Mouse (Mus musculus): ENCODE results near the gene Cdyl. TPM values are rescaled to one million over a fixed set of nuclear protein-coding genes. Genes with fewer than 3 reads are reported as not detected.

The Cdyl gene
- polyA plus RNA-seq (2014; fragmentation: Nextera tagmentation; extraction: Ambion mirVana) = 11.8 and 13.2 TPM in 2 replicates

- no peak within 1 kb of the TSS for H3K4me2 ChIP-seq
- H3K9me3 ChIP-seq (ENCODE audit: control insufficient read depth, low read length) = no peaks in the 10 kb centered on the region
- no peaks in the 10 kb centered on the region for H3K27me3 ChIP-seq (ENCODE audit: control insufficient read depth, insufficient read depth, low read length)
- 78% methylated on average over 4 of the region's 4 CpGs for WGBS
- no peaks in the 10 kb centered on the region for H3K36me3 ChIP-seq (ENCODE audit: control insufficient read depth, insufficient read depth, low read length)
- no peak within 1 kb of the TSS for H3K9ac ChIP-seq (ENCODE audit: low read length)
- no peak within 1 kb of the TSS for H3K27ac ChIP-seq (ENCODE audit: low read depth, low read length)
- H3K4me3 ChIP-seq (ENCODE audit: low read depth, low read length) = no peak within 1 kb of the TSS
- no peaks in the 10 kb centered on the region for H3K4me1 ChIP-seq (ENCODE audit: control insufficient read depth, insufficient read depth, low read length)
- DNase-seq (ENCODE audit: low spot score, missing footprints) (no peak), ATAC-seq (ENCODE audit: low FRiP score) (no peak)
These were observed at the start of gene Cdyl for GRCm38 (mm10) chr13:35659406-35659985. Gene Cdyl (plus strand): TSS chr13:35659833.

- ATAC-seq (ENCODE audit: low FRiP score) = no peak
These were observed 48.9 kb upstream of the Cdyl start for GRCm38 (mm10) chr13:35610718-35611117.

GRCm38 (mm10) chr13:35612506-35612905 is 47.1 kb upstream of the Cdyl start:
- Histone ChIP-seq H3K9me3 (ENCODE audit: control insufficient read depth, low read length) (no peaks in the 10 kb centered on the region), H3K9ac (ENCODE audit: low read length) (no peak overlapping the region), H3K4me3 (ENCODE audit: low read depth, low read length) (no peak overlapping the region), H3K36me3 (ENCODE audit: control insufficient read depth, insufficient read depth, low read length) (no peaks in the 10 kb centered on the region), H3K4me1 (ENCODE audit: control insufficient read depth, insufficient read depth, low read length) (no peaks in the 10 kb centered on the region), H3K27me3 (ENCODE audit: control insufficient read depth, insufficient read depth, low read length) (no peaks in the 10 kb centered on the region), H3K27ac (ENCODE audit: low read depth, low read length) (no peak overlapping the region), H3K4me2 (no peak overlapping the region)
- ATAC-seq (ENCODE audit: low FRiP score) (no peak), DNase-seq (ENCODE audit: low spot score, missing footprints) (no peak)
- WGBS = 90% methylated on average over 1 of the region's 1 CpGs

More at GRCm38 (mm10) chr13:35610718-35611117, 48.9 kb upstream of the Cdyl start:
- Histone ChIP-seq H3K9ac (ENCODE audit: low read length) (no peak overlapping the region), H3K4me2 (no peak overlapping the region), H3K9me3 (ENCODE audit: control insufficient read depth, low read length) (no peaks in the 10 kb centered on the region), H3K27me3 (ENCODE audit: control insufficient read depth, insufficient read depth, low read length) (no peaks in the 10 kb centered on the region), H3K4me3 (ENCODE audit: low read depth, low read length) (no peak overlapping the region), H3K27ac (ENCODE audit: low read depth, low read length) (no peak overlapping the region), H3K4me1 (ENCODE audit: control insufficient read depth, insufficient read depth, low read length) (no peaks in the 10 kb centered on the region), H3K36me3 (ENCODE audit: control insufficient read depth, insufficient read depth, low read length) (no peaks in the 10 kb centered on the region)
- DNase-seq (ENCODE audit: low spot score, missing footprints) = no peak

GRCm38 (mm10) chr13:35614832-35615479 is 44.7 kb upstream of the Cdyl start:
- H3K27ac ChIP-seq (ENCODE audit: low read depth, low read length) = no peak overlapping the region
- no peaks in the 10 kb centered on the region for H3K4me1 ChIP-seq (ENCODE audit: control insufficient read depth, insufficient read depth, low read length)
- H3K4me3 ChIP-seq (ENCODE audit: low read depth, low read length) = no peak overlapping the region
- H3K36me3 ChIP-seq (ENCODE audit: control insufficient read depth, insufficient read depth, low read length) = no peaks in the 10 kb centered on the region
- WGBS = 72% methylated on average over 4 of the region's 4 CpGs
- H3K27me3 ChIP-seq (ENCODE audit: control insufficient read depth, insufficient read depth, low read length) = no peaks in the 10 kb centered on the region
- no peak overlapping the region for H3K9ac ChIP-seq (ENCODE audit: low read length)
- no peaks in the 10 kb centered on the region for H3K9me3 ChIP-seq (ENCODE audit: control insufficient read depth, low read length)
- DNase-seq (ENCODE audit: low spot score, missing footprints) (no peak), ATAC-seq (ENCODE audit: low FRiP score) (no peak)
- no peak overlapping the region for H3K4me2 ChIP-seq

GRCm38 (mm10) chr13:35616524-35617099 is 43.0 kb upstream of the Cdyl start:
- 74% methylated on average over 4 of the region's 4 CpGs for WGBS
- Histone ChIP-seq H3K4me3 (ENCODE audit: low read depth, low read length) (no peak overlapping the region), H3K36me3 (ENCODE audit: control insufficient read depth, insufficient read depth, low read length) (no peaks in the 10 kb centered on the region)

GRCm38 (mm10) chr13:35619356-35619755 is 40.3 kb upstream of the Cdyl start:
- ATAC-seq (ENCODE audit: low FRiP score) (no peak), DNase-seq (ENCODE audit: low spot score, missing footprints) (no peak)
- no peaks in the 10 kb centered on the region for H3K9me3 ChIP-seq (ENCODE audit: control insufficient read depth, low read length)
- no peak overlapping the region for H3K27ac ChIP-seq (ENCODE audit: low read depth, low read length)
- H3K4me2 ChIP-seq = no peak overlapping the region
- 86% methylated on average over 2 of the region's 2 CpGs for WGBS
- H3K27me3 ChIP-seq (ENCODE audit: control insufficient read depth, insufficient read depth, low read length) = no peaks in the 10 kb centered on the region
- no peaks in the 10 kb centered on the region for H3K4me1 ChIP-seq (ENCODE audit: control insufficient read depth, insufficient read depth, low read length)
- H3K9ac ChIP-seq (ENCODE audit: low read length) = no peak overlapping the region
- no peaks in the 10 kb centered on the region for H3K36me3 ChIP-seq (ENCODE audit: control insufficient read depth, insufficient read depth, low read length)
- no peak overlapping the region for H3K4me3 ChIP-seq (ENCODE audit: low read depth, low read length)

More at GRCm38 (mm10) chr13:35616524-35617099, 43.0 kb upstream of the Cdyl start:
- ATAC-seq (ENCODE audit: low FRiP score) (no peak), DNase-seq (ENCODE audit: low spot score, missing footprints) (no peak)
- H3K27me3 ChIP-seq (ENCODE audit: control insufficient read depth, insufficient read depth, low read length) = no peaks in the 10 kb centered on the region
- no peaks in the 10 kb centered on the region for H3K4me1 ChIP-seq (ENCODE audit: control insufficient read depth, insufficient read depth, low read length)
- H3K4me2 ChIP-seq = no peak overlapping the region
- no peak overlapping the region for H3K27ac ChIP-seq (ENCODE audit: low read depth, low read length)
- no peak overlapping the region for H3K9ac ChIP-seq (ENCODE audit: low read length)
- H3K9me3 ChIP-seq (ENCODE audit: control insufficient read depth, low read length) = no peaks in the 10 kb centered on the region

GRCm38 (mm10) chr13:35620756-35621155 is 38.9 kb upstream of the Cdyl start:
- no peaks in the 10 kb centered on the region for H3K27me3 ChIP-seq (ENCODE audit: control insufficient read depth, insufficient read depth, low read length)
- H3K9me3 ChIP-seq (ENCODE audit: control insufficient read depth, low read length) = no peaks in the 10 kb centered on the region
- 74% methylated on average over 1 of the region's 1 CpGs for WGBS
- no peak for ATAC-seq (ENCODE audit: low FRiP score)
- no peak overlapping the region for H3K9ac ChIP-seq (ENCODE audit: low read length)
- H3K27ac ChIP-seq (ENCODE audit: low read depth, low read length) = no peak overlapping the region
- H3K4me3 ChIP-seq (ENCODE audit: low read depth, low read length) = no peak overlapping the region
- H3K4me1 ChIP-seq (ENCODE audit: control insufficient read depth, insufficient read depth, low read length) = no peaks in the 10 kb centered on the region
- DNase-seq (ENCODE audit: low spot score, missing footprints) = no peak
- no peak overlapping the region for H3K4me2 ChIP-seq
- no peaks in the 10 kb centered on the region for H3K36me3 ChIP-seq (ENCODE audit: control insufficient read depth, insufficient read depth, low read length)

- Histone ChIP-seq H3K27me3 (ENCODE audit: control insufficient read depth, insufficient read depth, low read length) (no peaks in the 10 kb centered on the region), H3K9me3 (ENCODE audit: control insufficient read depth, low read length) (no peaks in the 10 kb centered on the region), H3K4me2 (no peak overlapping the region), H3K9ac (ENCODE audit: low read length) (no peak overlapping the region), H3K27ac (ENCODE audit: low read depth, low read length) (no peak overlapping the region), H3K4me3 (ENCODE audit: low read depth, low read length) (no peak overlapping the region), H3K4me1 (ENCODE audit: control insufficient read depth, insufficient read depth, low read length) (no peaks in the 10 kb centered on the region), H3K36me3 (ENCODE audit: control insufficient read depth, insufficient read depth, low read length) (no peaks in the 10 kb centered on the region)
- no peak for DNase-seq (ENCODE audit: low spot score, missing footprints)
- WGBS = 82% methylated on average over 3 of the region's 3 CpGs
- ATAC-seq (ENCODE audit: low FRiP score) = no peak
These were observed 34.8 kb upstream of the Cdyl start for GRCm38 (mm10) chr13:35624831-35625230.

- Histone ChIP-seq H3K9ac (ENCODE audit: low read length) (no peak overlapping the region), H3K9me3 (ENCODE audit: control insufficient read depth, low read length) (no peaks in the 10 kb centered on the region), H3K4me1 (ENCODE audit: control insufficient read depth, insufficient read depth, low read length) (no peaks in the 10 kb centered on the region), H3K4me3 (ENCODE audit: low read depth, low read length) (no peak overlapping the region), H3K36me3 (ENCODE audit: control insufficient read depth, insufficient read depth, low read length) (no peaks in the 10 kb centered on the region), H3K27me3 (ENCODE audit: control insufficient read depth, insufficient read depth, low read length) (no peaks in the 10 kb centered on the region), H3K4me2 (no peak overlapping the region), H3K27ac (ENCODE audit: low read depth, low read length) (no peak overlapping the region)
- 60% methylated on average over 3 of the region's 3 CpGs for WGBS
- no peak for DNase-seq (ENCODE audit: low spot score, missing footprints)
- no peak for ATAC-seq (ENCODE audit: low FRiP score)
These were observed 34.1 kb upstream of the Cdyl start for GRCm38 (mm10) chr13:35625556-35625955.

Data from midbrain, embryonic 11.5 days (tissue).